Mouse (Mus musculus): Measurements from ENCODE around the gene Nptxr.

GRCm38 (mm10) chr15:79787815-79788214, 16.8 kb downstream of the Nptxr start:
- TF ChIP-seq CTCF (IDR thresholded peaks at IDR 0.05; ENCODE audit: borderline replicate concordance, extremely low read depth, insufficient read depth, insufficient read length) (no peak), POLR2A (IDR thresholded peaks at IDR 0.05; ENCODE audit: borderline replicate concordance, extremely low read depth, insufficient read depth, insufficient read length, poor library complexity, severe bottlenecking) (no peak)
